Mouse (Mus musculus): ENCODE data around the gene Tk1.

The Tk1 gene

GRCm38 (mm10) chr11:117829671-117830215 is 3.9 kb upstream of the Tk1 start:
- no peaks in the 10 kb centered on the region for H3K9me3 ChIP-seq (ENCODE audit: low read length)
- TF ChIP-seq CTCF (conservative IDR thresholded peaks at IDR 0.05; ENCODE audit: low read length) (no peak), NANOG (IDR thresholded peaks at IDR 0.05; ENCODE audit: borderline replicate concordance, low read length) (no peak), POU5F1 (IDR thresholded peaks at IDR 0.05; ENCODE audit: borderline replicate concordance, low read length) (no peak)
- H3K4me1 ChIP-seq (replicated peaks; ENCODE audit: low read depth, low read length): peaks cover 91% of the 10 kb centered on the region
- no peaks in the 10 kb centered on the region for H3K36me3 ChIP-seq (ENCODE audit: insufficient read depth, low read length)
- H3K4me3 ChIP-seq (replicated peaks; ENCODE audit: low read length): no peak overlapping the region
- no peaks in the 10 kb centered on the region for H3K27me3 ChIP-seq (ENCODE audit: insufficient read depth, low read length)

GRCm38 (mm10) chr11:117828888-117829604 is 3.2 kb upstream of the Tk1 start:
- no peaks in the 10 kb centered on the region for H3K27me3 ChIP-seq (ENCODE audit: insufficient read depth, low read length)
- H3K9me3 ChIP-seq (ENCODE audit: low read length): no peaks in the 10 kb centered on the region
- peaks cover 89% of the 10 kb centered on the region for H3K4me1 ChIP-seq (replicated peaks; ENCODE audit: low read depth, low read length)
- no peak for TF ChIP-seq POU5F1 (IDR thresholded peaks at IDR 0.05; ENCODE audit: borderline replicate concordance, low read length)
- no peak for TF ChIP-seq NANOG (IDR thresholded peaks at IDR 0.05; ENCODE audit: borderline replicate concordance, low read length)
- TF ChIP-seq CTCF (conservative IDR thresholded peaks at IDR 0.05; ENCODE audit: low read length): no peak
- peaks cover 4% of the 10 kb centered on the region for H3K36me3 ChIP-seq (ENCODE audit: insufficient read depth, low read length)
- H3K4me3 ChIP-seq (replicated peaks; ENCODE audit: low read length): 0 out of 2 replicates have a peak overlapping the region, but pooled peaks have one; percentile 11

GRCm38 (mm10) chr11:117828149-117828887 is 2.4 kb upstream of the Tk1 start:
- H3K4me1 ChIP-seq (replicated peaks; ENCODE audit: low read depth, low read length): peaks cover 91% of the 10 kb centered on the region
- no peaks in the 10 kb centered on the region for H3K27me3 ChIP-seq (ENCODE audit: insufficient read depth, low read length)
- peak overlapping the region; percentile 17 for H3K4me3 ChIP-seq (replicated peaks; ENCODE audit: low read length)
- peaks cover 11% of the 10 kb centered on the region for H3K36me3 ChIP-seq (ENCODE audit: insufficient read depth, low read length)
- no peaks in the 10 kb centered on the region for H3K9me3 ChIP-seq (ENCODE audit: low read length)
- TF ChIP-seq NANOG (IDR thresholded peaks at IDR 0.05; ENCODE audit: borderline replicate concordance, low read length) (no peak), CTCF (conservative IDR thresholded peaks at IDR 0.05; ENCODE audit: low read length) (no peak)

GRCm38 (mm10) chr11:117827386-117827785 is 1.5 kb upstream of the Tk1 start:
- H3K9me3 ChIP-seq (ENCODE audit: low read length): no peaks in the 10 kb centered on the region
- H3K4me1 ChIP-seq (replicated peaks; ENCODE audit: low read depth, low read length): peaks cover 93% of the 10 kb centered on the region
- no peak overlapping the region for H3K4me3 ChIP-seq (replicated peaks; ENCODE audit: low read length)
- H3K36me3 ChIP-seq (ENCODE audit: insufficient read depth, low read length): peaks cover 21% of the 10 kb centered on the region
- H3K27me3 ChIP-seq (ENCODE audit: insufficient read depth, low read length): no peaks in the 10 kb centered on the region
- no peak for TF ChIP-seq NANOG (IDR thresholded peaks at IDR 0.05; ENCODE audit: borderline replicate concordance, low read length)
- TF ChIP-seq CTCF (conservative IDR thresholded peaks at IDR 0.05; ENCODE audit: low read length): no peak
- TF ChIP-seq POU5F1 (IDR thresholded peaks at IDR 0.05; ENCODE audit: borderline replicate concordance, low read length): no peak

GRCm38 (mm10) chr11:117826916-117827315 is 1.0 kb upstream of the Tk1 start:
- TF ChIP-seq POU5F1 (IDR thresholded peaks at IDR 0.05; ENCODE audit: borderline replicate concordance, low read length) (no peak), NANOG (IDR thresholded peaks at IDR 0.05; ENCODE audit: borderline replicate concordance, low read length) (no peak), CTCF (conservative IDR thresholded peaks at IDR 0.05; ENCODE audit: low read length) (no peak)
- H3K36me3 ChIP-seq (ENCODE audit: insufficient read depth, low read length): peaks cover 26% of the 10 kb centered on the region
- H3K9me3 ChIP-seq (ENCODE audit: low read length): no peaks in the 10 kb centered on the region
- no peaks in the 10 kb centered on the region for H3K27me3 ChIP-seq (ENCODE audit: insufficient read depth, low read length)
- peaks cover 93% of the 10 kb centered on the region for H3K4me1 ChIP-seq (replicated peaks; ENCODE audit: low read depth, low read length)
- H3K4me3 ChIP-seq (replicated peaks; ENCODE audit: low read length): peak overlapping the region; percentile 91

GRCm38 (mm10) chr11:117826164-117826563 is 272 bp upstream of the Tk1 start:
- H3K36me3 ChIP-seq (ENCODE audit: insufficient read depth, low read length): peaks cover 33% of the 10 kb centered on the region
- H3K4me3 ChIP-seq (replicated peaks; ENCODE audit: low read length): peak overlapping the region; percentile 91
- H3K9me3 ChIP-seq (ENCODE audit: low read length): no peaks in the 10 kb centered on the region
- no peaks in the 10 kb centered on the region for H3K27me3 ChIP-seq (ENCODE audit: insufficient read depth, low read length)
- TF ChIP-seq CTCF (conservative IDR thresholded peaks at IDR 0.05; ENCODE audit: low read length): no peak
- no peak for TF ChIP-seq NANOG (IDR thresholded peaks at IDR 0.05; ENCODE audit: borderline replicate concordance, low read length)
- TF ChIP-seq POU5F1 (IDR thresholded peaks at IDR 0.05; ENCODE audit: borderline replicate concordance, low read length): no peak
- peaks cover 93% of the 10 kb centered on the region for H3K4me1 ChIP-seq (replicated peaks; ENCODE audit: low read depth, low read length)

GRCm38 (mm10) chr11:117824060-117824969 is 1.6 kb downstream of the Tk1 start:
- Histone ChIP-seq H3K4me3 (replicated peaks; ENCODE audit: low read length) (peak overlapping the region; percentile 91), H3K36me3 (ENCODE audit: insufficient read depth, low read length) (peaks cover 52% of the 10 kb centered on the region), H3K27me3 (ENCODE audit: insufficient read depth, low read length) (no peaks in the 10 kb centered on the region), H3K4me1 (replicated peaks; ENCODE audit: low read depth, low read length) (peaks cover 90% of the 10 kb centered on the region), H3K9me3 (ENCODE audit: low read length) (no peaks in the 10 kb centered on the region)
- peak; percentile 80 for TF ChIP-seq CTCF (conservative IDR thresholded peaks at IDR 0.05; ENCODE audit: low read length)
- no peak for TF ChIP-seq NANOG (IDR thresholded peaks at IDR 0.05; ENCODE audit: borderline replicate concordance, low read length)

- peak overlapping the region; percentile 91 for H3K4me3 ChIP-seq (replicated peaks; ENCODE audit: low read length)
- TF ChIP-seq POU5F1 (IDR thresholded peaks at IDR 0.05; ENCODE audit: borderline replicate concordance, low read length): no peak
- no peak for TF ChIP-seq NANOG (IDR thresholded peaks at IDR 0.05; ENCODE audit: borderline replicate concordance, low read length)
- TF ChIP-seq CTCF (conservative IDR thresholded peaks at IDR 0.05; ENCODE audit: low read length): no peak
- peaks cover 61% of the 10 kb centered on the region for H3K36me3 ChIP-seq (ENCODE audit: insufficient read depth, low read length)
- H3K27me3 ChIP-seq (ENCODE audit: insufficient read depth, low read length): no peaks in the 10 kb centered on the region
- no peaks in the 10 kb centered on the region for H3K9me3 ChIP-seq (ENCODE audit: low read length)
- peaks cover 90% of the 10 kb centered on the region for H3K4me1 ChIP-seq (replicated peaks; ENCODE audit: low read depth, low read length)
These were observed 2.5 kb downstream of the Tk1 start for GRCm38 (mm10) chr11:117823411-117823810.
